Mouse (Mus musculus): ENCODE data around the gene Pknox2.

DNA sequence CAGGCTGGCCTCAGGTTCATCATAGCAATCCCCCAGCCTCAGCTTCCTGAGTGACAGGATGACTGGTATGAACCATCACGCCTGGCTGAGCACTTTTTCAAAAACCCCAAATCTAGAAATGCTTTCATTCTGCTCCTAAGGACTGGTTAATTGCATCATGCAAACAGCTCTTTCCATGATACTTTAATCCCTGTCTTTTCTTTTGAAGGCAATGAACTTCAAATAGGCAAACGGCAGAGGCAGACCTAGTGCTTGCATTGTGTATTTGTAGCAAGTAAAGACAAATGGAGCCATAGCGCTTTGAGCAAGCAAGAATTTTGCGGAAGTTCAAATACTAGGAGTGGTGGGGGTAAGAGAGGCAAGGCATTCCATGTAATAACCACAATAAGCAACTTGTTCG is 34.4 kb upstream of the Pknox2 start:
- TF ChIP-seq CTCF (IDR thresholded peaks at IDR 0.05; ENCODE audit: low read depth) (no peak), EP300 (IDR thresholded peaks at IDR 0.05; ENCODE audit: low read depth) (no peak)

Data from liver, postnatal 0 days (tissue).